Mouse (Mus musculus): ENCODE data around the gene Shpk. TPM values are rescaled to one million over a fixed set of nuclear protein-coding genes. Genes with fewer than 3 reads are reported as not detected.

Shpk gene
- polyA plus RNA-seq, 1 experiment from 2014 or later: 5.6 TPM

GRCm38 (mm10) chr11:73175612-73176011 is 23.6 kb upstream of the Shpk start:
- no peak for TF ChIP-seq CTCF (IDR thresholded peaks at IDR 0.05)
- ATAC-seq: peak; percentile 6
- ChIA-PET CTCF (interaction anchor here (1.2 to 1.6 kb wide), 3 partner anchors 12 to 106 kb away, joined by 3 read pairs; no protein-coding TSS in a partner anchor), POLR2A (interaction anchor here (1.1 kb wide), 1 partner anchor 12 kb away, joined by 3 read pairs; no protein-coding TSS in a partner anchor)
- no peaks in the 10 kb centered on the region for H3K27me3 ChIP-seq
- in situ Hi-C loops (cut with MboI; ENCODE audit: low pct_unique_long_range_greater_than_20kb): no loop called here
- DNase-seq (ENCODE audit: low read depth, low spot score): no peak

- POLR2A ChIA-PET: interaction anchor here (1.0 to 1.1 kb wide), 2 partner anchors 12 to 16 kb away, joined by 3 read pairs; partner anchors contain the start of gene P2rx5
- TF ChIP-seq CTCF (IDR thresholded peaks at IDR 0.05): no peak
- H3K27me3 ChIP-seq: no peaks in the 10 kb centered on the region
- ATAC-seq (no peak), DNase-seq (ENCODE audit: low read depth, low spot score) (no peak)
- CTCF ChIA-PET: interaction anchor here (1.4 to 1.6 kb wide), 2 partner anchors 12 to 17 kb away, joined by 3 read pairs; no protein-coding TSS in a partner anchor
- in situ Hi-C loops (cut with MboI; ENCODE audit: low pct_unique_long_range_greater_than_20kb): no loop called here
These were observed 23.1 kb upstream of the Shpk start for GRCm38 (mm10) chr11:73176186-73176585.

GRCm38 (mm10) chr11:73176608-73177508 is 22.4 kb upstream of the Shpk start, which contains the start of the genes Emc6 and Tax1bp3:
Emc6 (minus strand) TSS chr11:73177037.
Tax1bp3 (plus strand) TSS chr11:73177083.
- ATAC-seq (peak; percentile 97), DNase-seq (ENCODE audit: low read depth, low spot score) (peak; percentile 83)
- ChIA-PET POLR2A (interaction anchor here (0.9 to 1.1 kb wide), 3 partner anchors 11 to 19 kb away, joined by 3 read pairs; partner anchors contain the start of gene P2rx5), CTCF (interaction anchor here (1.3 kb wide), 1 partner anchor 9 kb away, joined by 3 read pairs; no protein-coding TSS in a partner anchor)
- in situ Hi-C loops (cut with MboI; ENCODE audit: low pct_unique_long_range_greater_than_20kb): no loop called here
- no peak for TF ChIP-seq CTCF (IDR thresholded peaks at IDR 0.05)
- no peaks in the 10 kb centered on the region for H3K27me3 ChIP-seq

GRCm38 (mm10) chr11:73177509-73177875 is 21.8 kb upstream of the Shpk start:
- TF ChIP-seq CTCF (IDR thresholded peaks at IDR 0.05): no peak
- ATAC-seq: peak; percentile 88
- in situ Hi-C loops (cut with MboI; ENCODE audit: low pct_unique_long_range_greater_than_20kb): no loop called here
- CTCF ChIA-PET: interaction anchor here (1.1 to 2.2 kb wide), 5 partner anchors 10 to 39 kb away, joined by 3 to 9 read pairs (median 4); partner anchors contain the start of genes Ctns, Haspin and Shpk
- POLR2A ChIA-PET: interaction anchor here (0.6 to 1.3 kb wide), 5 partner anchors 17 to 931 kb away, joined by 3 to 5 read pairs (median 3); partner anchors contain the start of gene Shpk
- DNase-seq (ENCODE audit: low read depth, low spot score): no peak
- no peaks in the 10 kb centered on the region for H3K27me3 ChIP-seq

- ChIA-PET CTCF (interaction anchor here (1.0 to 2.2 kb wide), 9 partner anchors 10 to 104 kb away, joined by 3 to 9 read pairs (median 4); partner anchors contain the start of genes Ctns, Haspin and Shpk), POLR2A (interaction anchor here (0.6 to 1.3 kb wide), 5 partner anchors 17 to 932 kb away, joined by 3 to 5 read pairs (median 3); partner anchors contain the start of gene Shpk)
- no peaks in the 10 kb centered on the region for H3K27me3 ChIP-seq
- DNase-seq (ENCODE audit: low read depth, low spot score): no peak
- no peak for TF ChIP-seq CTCF (IDR thresholded peaks at IDR 0.05)
- no peak for ATAC-seq
- in situ Hi-C loops (cut with MboI; ENCODE audit: low pct_unique_long_range_greater_than_20kb): no loop called here
These were observed 21.4 kb upstream of the Shpk start for GRCm38 (mm10) chr11:73177895-73178294.

GRCm38 (mm10) chr11:73185872-73186615 is 13.2 kb upstream of the Shpk start:
- ChIA-PET CTCF (no interaction called here), POLR2A (interaction anchor here (1.0 kb wide), 1 partner anchor 14 kb away, joined by 3 read pairs; no protein-coding TSS in a partner anchor)
- in situ Hi-C loops (cut with MboI; ENCODE audit: low pct_unique_long_range_greater_than_20kb): no loop called here
- H3K27me3 ChIP-seq: no peaks in the 10 kb centered on the region
- ATAC-seq (no peak), DNase-seq (ENCODE audit: low read depth, low spot score) (no peak)
- no peak for TF ChIP-seq CTCF (IDR thresholded peaks at IDR 0.05)

- in situ Hi-C loops (cut with MboI; ENCODE audit: low pct_unique_long_range_greater_than_20kb): no loop called here
- no peak for TF ChIP-seq CTCF (IDR thresholded peaks at IDR 0.05)
- ATAC-seq (no peak), DNase-seq (ENCODE audit: low read depth, low spot score) (no peak)
- ChIA-PET CTCF (interaction anchor here (0.9 to 3.4 kb wide), 3 partner anchors 8 to 21 kb away, joined by 4 to 9 read pairs (median 5); partner anchors contain the start of gene Ctns), POLR2A (interaction anchor here (1.4 kb wide), 1 partner anchor 11 kb away, joined by 7 read pairs; the partner anchor contains the start of genes Ctns and Shpk)
- H3K27me3 ChIP-seq: no peaks in the 10 kb centered on the region
These were observed 12.0 kb upstream of the Shpk start for GRCm38 (mm10) chr11:73187231-73187630.

GRCm38 (mm10) chr11:73193047-73193446 is 6.2 kb upstream of the Shpk start:
- ATAC-seq: peak; percentile 40
- in situ Hi-C loops (cut with MboI; ENCODE audit: low pct_unique_long_range_greater_than_20kb): no loop called here
- TF ChIP-seq CTCF (IDR thresholded peaks at IDR 0.05): no peak
- CTCF ChIA-PET: interaction anchor here (1.1 to 1.4 kb wide), 3 partner anchors 15 to 30 kb away, joined by 3 to 4 read pairs (median 3); no protein-coding TSS in a partner anchor
- POLR2A ChIA-PET: interaction anchor here (0.6 kb wide), 1 partner anchor 90 kb away, joined by 9 read pairs; no protein-coding TSS in a partner anchor
- DNase-seq (ENCODE audit: low read depth, low spot score): no peak
- H3K27me3 ChIP-seq: no peaks in the 10 kb centered on the region

GRCm38 (mm10) chr11:73194444-73194843 is 4.8 kb upstream of the Shpk start:
- no peak for DNase-seq (ENCODE audit: low read depth, low spot score)
- ChIA-PET CTCF (interaction anchor here (1.1 to 1.4 kb wide), 2 partner anchors 16 to 19 kb away, joined by 3 read pairs; no protein-coding TSS in a partner anchor), POLR2A (no interaction called here)
- in situ Hi-C loops (cut with MboI; ENCODE audit: low pct_unique_long_range_greater_than_20kb): no loop called here
- no peak for ATAC-seq
- H3K27me3 ChIP-seq: no peaks in the 10 kb centered on the region
- no peak for TF ChIP-seq CTCF (IDR thresholded peaks at IDR 0.05)
